Mouse (Mus musculus) kidney, embryonic 15.5 days (tissue): ENCODE measurements at regions not wholly inside any gene's neighbourhood (a gene's known extent, or its start where the extent isn't known, plus 50 kb on each side); places are given as distances from the start of the nearest gene placed in this dataset.

Experiments used
- ATAC-seq: fragments of 200-750 bp; cut with Nextera tagmentation; replicated peaks from 2 replicates; pipeline ENCODE4 v1.8.0; 2017; ENCODE audit warnings: moderate TSS enrichment; ENCODE audit not compliant: low FRiP score
- H3K27ac ChIP-seq: fragments of 300-500 bp; sonication (generic); 2 replicates; pipeline ENCODE4 v1.5.1; 2015; ENCODE audit warnings: mild to moderate bottlenecking, inconsistent platforms
- H3K27me3 ChIP-seq: fragments of 300-500 bp; sonication (generic); 2 replicates; pipeline ENCODE4 v1.6.1; 2015; ENCODE audit warnings: inconsistent platforms
- H3K36me3 ChIP-seq: fragments of 300-500 bp; sonication (generic); 2 replicates; pipeline ENCODE4 v1.6.1; 2015; ENCODE audit warnings: inconsistent platforms
- H3K4me1 ChIP-seq: fragments of 300-500 bp; sonication (generic); 2 replicates; pipeline ENCODE4 v1.6.1; 2015; ENCODE audit warnings: inconsistent platforms
- H3K4me2 ChIP-seq: fragments of 300-500 bp; sonication (generic); 2 replicates; pipeline ENCODE4 v1.6.1; 2015; ENCODE audit warnings: moderate library complexity, mild to moderate bottlenecking, inconsistent platforms
- H3K4me3 ChIP-seq: fragments of 300-500 bp; sonication (generic); replicated peaks from 2 replicates; pipeline ENCODE4 v1.5.1; 2015; ENCODE audit warnings: mild to moderate bottlenecking, inconsistent platforms
- H3K9ac ChIP-seq: fragments of 300-500 bp; sonication (generic); 2 replicates; pipeline ENCODE4 v1.6.1; 2015; ENCODE audit warnings: mild to moderate bottlenecking, inconsistent platforms
- H3K9me3 ChIP-seq: fragments of 300-500 bp; sonication (generic); replicated peaks from 2 replicates; pipeline ENCODE4 v1.6.1; 2016; ENCODE audit warnings: inconsistent platforms
- WGBS: fragments of 180-500 bp; shearing (Covaris S2); methylation state at CpG from one replicate; pipeline ENCODE4 v1.1.7; 2015; ENCODE audit warnings: mixed read lengths; 5-methylcytosine and 5-hydroxymethylcytosine counted together

DNA sequence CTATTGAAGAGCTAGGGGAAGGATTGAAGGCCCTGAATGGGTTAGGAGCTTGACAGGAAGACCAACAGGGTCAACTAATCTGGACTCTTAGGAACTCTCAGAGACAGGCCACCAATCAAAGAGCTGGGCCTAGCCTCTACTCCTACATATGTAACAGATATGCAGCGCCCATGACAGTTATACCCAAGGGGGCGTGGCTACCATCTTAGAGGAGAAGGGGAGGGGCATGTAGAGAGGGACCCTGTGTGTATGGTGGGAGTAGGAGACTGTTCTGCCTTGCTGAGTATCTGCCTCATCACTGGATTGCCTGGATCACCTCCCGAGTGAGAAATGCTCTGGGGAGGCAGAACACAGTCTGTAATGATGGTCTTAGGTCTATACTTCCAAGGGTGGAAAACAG lies 1701.5 kb upstream of the Pcdh20 start:
- Histone ChIP-seq H3K27me3 (no peaks in the 10 kb centered on the region), H3K4me2 (no peak overlapping the region), H3K9me3 (no peaks in the 10 kb centered on the region), H3K36me3 (no peaks in the 10 kb centered on the region), H3K4me1 (no peaks in the 10 kb centered on the region), H3K9ac (no peak overlapping the region), H3K4me3 (no peak overlapping the region), H3K27ac (no peak overlapping the region)
- ATAC-seq, result 0 out of 2 replicates have a peak, but pooled peaks have one; percentile 36
- 78% methylated on average over 3 of the region's 3 CpGs for WGBS
